Mouse (Mus musculus) erythroblast, embryonic 14.5 days (primary cell): Measurements from ENCODE around the gene Ovca2. TPM values are rescaled to one million over a fixed set of nuclear protein-coding genes. Genes with fewer than 3 reads are reported as not detected.

Experiments used
- H3K27me3 ChIP-seq: 2 replicates; pipeline ENCODE4 v1.6.1; 2012; ENCODE audit warnings: inconsistent platforms; ENCODE audit not compliant: control insufficient read depth
- H3K36me3 ChIP-seq: 2 replicates; pipeline ENCODE4 v1.6.1; 2012; ENCODE audit warnings: mild to moderate bottlenecking, inconsistent platforms; ENCODE audit not compliant: control insufficient read depth
- H3K4me1 ChIP-seq: 2 replicates; pipeline ENCODE4 v1.6.1; 2012; ENCODE audit warnings: inconsistent platforms; ENCODE audit not compliant: control insufficient read depth
- H3K4me3 ChIP-seq: replicated peaks from 2 replicates; pipeline ENCODE3; 2012; ENCODE audit warnings: moderate library complexity, mild to moderate bottlenecking, inconsistent platforms
- H3K9me3 ChIP-seq: 2 replicates; pipeline ENCODE4 v1.6.1; 2012; ENCODE audit warnings: low read length, inconsistent platforms, mixed read lengths; ENCODE audit not compliant: control insufficient read depth
- GATA1 ChIP-seq: IDR thresholded peaks from 2 replicates; pipeline ENCODE4 v1.6.1; 2012; ENCODE audit warnings: low read length, inconsistent platforms, mixed read lengths
- TAL1 ChIP-seq: IDR thresholded peaks from 3 replicates; pipeline ENCODE4 v1.6.1; 2012; ENCODE audit warnings: low read length, inconsistent platforms, mixed read lengths
- polyA plus RNA-seq: library from polyadenylated mRNA; stranded (reverse); fragments of >175 nt; gene quantifications from 2 replicates; pipeline ENCODE4 v1.2.3, GENCODE M21; 2012

Gene Ovca2
- polyA plus RNA-seq, 1 experiment: 0.13 TPM

DNA sequence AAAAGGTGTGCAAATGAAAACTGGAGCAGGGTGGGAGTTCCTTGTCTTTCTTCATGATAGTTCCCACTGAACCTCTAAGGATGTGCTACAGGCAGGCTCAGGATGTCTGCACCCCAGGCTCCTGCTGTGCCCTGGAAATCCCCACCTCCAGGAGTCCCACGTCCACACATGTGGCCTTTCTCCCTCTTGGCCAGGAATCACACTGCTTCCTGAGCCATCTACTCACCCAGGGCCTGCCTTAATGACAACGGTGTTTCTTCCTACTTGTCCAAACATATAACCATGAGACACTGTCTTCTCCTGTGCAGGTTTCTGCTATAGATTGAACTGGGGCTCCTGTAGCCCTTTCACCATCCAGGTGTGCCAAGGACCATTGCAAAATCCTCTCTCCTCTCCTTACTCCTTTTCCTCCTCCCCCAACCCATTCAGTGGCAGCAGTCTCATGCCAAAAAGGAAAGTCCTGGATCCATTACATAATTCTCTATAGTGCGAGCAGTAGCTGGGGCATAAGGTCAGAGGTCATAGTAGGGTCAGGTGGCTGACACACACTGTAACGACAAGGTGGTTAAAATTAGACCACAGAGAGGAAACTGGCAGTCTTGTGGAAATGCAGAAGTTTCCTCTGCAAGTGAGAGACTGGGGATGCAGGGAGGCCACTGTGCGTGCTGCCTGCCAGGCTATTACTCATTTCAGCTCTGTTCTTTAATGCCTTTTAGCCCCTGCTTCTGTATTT is 41.8 kb downstream of the Ovca2 start:
- Histone ChIP-seq H3K27me3 (no peaks in the 10 kb centered on the region), H3K4me1 (peaks cover 5% of the 10 kb centered on the region), H3K36me3 (peaks cover 2% of the 10 kb centered on the region), H3K4me3 (no peak overlapping the region), H3K9me3 (no peaks in the 10 kb centered on the region)
- TF ChIP-seq GATA1 (no peak), TAL1 (no peak)

- H3K4me1 ChIP-seq: peaks cover 3% of the 10 kb centered on the region
- no peaks in the 10 kb centered on the region for H3K9me3 ChIP-seq
- TF ChIP-seq GATA1 (no peak), TAL1 (no peak)
- no peaks in the 10 kb centered on the region for H3K27me3 ChIP-seq
- no peak overlapping the region for H3K4me3 ChIP-seq
- peaks cover 2% of the 10 kb centered on the region; the same call in 1 of the 2 replicates for H3K36me3 ChIP-seq
These were observed 43.3 kb downstream of the Ovca2 start for GRCm38 (mm10) chr11:75135358-75135757.

GRCm38 (mm10) chr11:75134485-75135068 is 44.1 kb downstream of the Ovca2 start:
- H3K9me3 ChIP-seq: no peaks in the 10 kb centered on the region
- H3K4me1 ChIP-seq: no peaks in the 10 kb centered on the region
- no peaks in the 10 kb centered on the region for H3K27me3 ChIP-seq
- TF ChIP-seq TAL1: no peak
- TF ChIP-seq GATA1: no peak
- no peak overlapping the region for H3K4me3 ChIP-seq
- H3K36me3 ChIP-seq: 0 out of 2 replicates have a peak, but pooled peaks cover under 1% of the 10 kb centered on the region

GRCm38 (mm10) chr11:75133951-75134350 is 44.7 kb downstream of the Ovca2 start:
- no peak overlapping the region for H3K4me3 ChIP-seq
- no peaks in the 10 kb centered on the region for H3K27me3 ChIP-seq
- TF ChIP-seq TAL1 (no peak), GATA1 (no peak)
- no peaks in the 10 kb centered on the region for H3K9me3 ChIP-seq
- H3K36me3 ChIP-seq: no peaks in the 10 kb centered on the region
- no peaks in the 10 kb centered on the region for H3K4me1 ChIP-seq

DNA sequence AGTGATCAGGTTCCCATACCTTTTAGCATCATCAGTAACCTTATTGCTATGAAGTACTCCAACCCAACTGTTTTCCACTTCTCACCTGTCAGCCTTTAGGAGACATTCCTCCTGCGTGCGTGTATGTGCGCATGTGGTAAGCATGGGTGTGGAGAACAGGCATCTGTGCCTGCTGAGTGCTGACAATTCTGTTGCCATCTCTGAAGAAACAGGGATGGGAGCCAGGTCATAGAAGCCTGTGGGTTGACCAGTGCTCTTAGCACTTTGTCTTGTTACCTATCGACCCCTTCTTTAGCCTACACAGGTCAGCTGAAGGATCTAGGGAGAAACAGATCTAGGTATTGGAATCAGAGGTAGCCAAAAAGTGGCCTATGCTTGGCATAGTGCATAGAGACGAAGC is 45.2 kb downstream of the Ovca2 start:
- Histone ChIP-seq H3K9me3 (no peaks in the 10 kb centered on the region), H3K4me1 (no peaks in the 10 kb centered on the region), H3K36me3 (no peaks in the 10 kb centered on the region), H3K27me3 (no peaks in the 10 kb centered on the region), H3K4me3 (no peak overlapping the region)
- TF ChIP-seq GATA1: no peak
- no peak for TF ChIP-seq TAL1

DNA sequence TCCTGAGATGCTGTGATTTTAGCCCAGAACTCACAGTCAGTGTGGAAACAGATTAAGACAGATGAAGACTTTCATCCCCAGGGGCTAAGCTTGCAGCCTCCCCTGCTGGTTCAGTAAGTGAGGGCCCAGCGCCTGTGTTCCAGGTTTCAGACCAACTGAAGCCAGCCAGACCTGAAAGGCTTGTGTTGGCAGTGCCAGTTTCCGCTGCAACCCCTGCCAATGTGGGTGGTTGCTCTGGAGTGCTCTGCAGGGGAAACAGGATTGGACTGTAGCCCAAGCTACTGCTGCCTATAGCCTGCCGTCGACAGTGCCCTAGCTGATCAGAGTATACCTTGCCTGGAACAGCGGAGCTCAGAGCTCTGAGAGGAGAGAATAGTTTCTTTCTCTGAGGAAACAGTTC is 46.4 kb downstream of the Ovca2 start:
- no peaks in the 10 kb centered on the region for H3K27me3 ChIP-seq
- TF ChIP-seq GATA1: no peak
- TF ChIP-seq TAL1: no peak
- H3K4me3 ChIP-seq: no peak overlapping the region
- no peaks in the 10 kb centered on the region; the same call in 1 of the 2 replicates for H3K36me3 ChIP-seq
- H3K4me1 ChIP-seq: no peaks in the 10 kb centered on the region
- H3K9me3 ChIP-seq: no peaks in the 10 kb centered on the region

- TF ChIP-seq TAL1 (no peak), GATA1 (no peak)
- Histone ChIP-seq H3K36me3 (no peaks in the 10 kb centered on the region; the same call in 1 of the 2 replicates), H3K9me3 (no peaks in the 10 kb centered on the region), H3K4me3 (no peak overlapping the region), H3K27me3 (no peaks in the 10 kb centered on the region), H3K4me1 (no peaks in the 10 kb centered on the region)
These were observed 47.3 kb downstream of the Ovca2 start for GRCm38 (mm10) chr11:75131300-75131699.

DNA sequence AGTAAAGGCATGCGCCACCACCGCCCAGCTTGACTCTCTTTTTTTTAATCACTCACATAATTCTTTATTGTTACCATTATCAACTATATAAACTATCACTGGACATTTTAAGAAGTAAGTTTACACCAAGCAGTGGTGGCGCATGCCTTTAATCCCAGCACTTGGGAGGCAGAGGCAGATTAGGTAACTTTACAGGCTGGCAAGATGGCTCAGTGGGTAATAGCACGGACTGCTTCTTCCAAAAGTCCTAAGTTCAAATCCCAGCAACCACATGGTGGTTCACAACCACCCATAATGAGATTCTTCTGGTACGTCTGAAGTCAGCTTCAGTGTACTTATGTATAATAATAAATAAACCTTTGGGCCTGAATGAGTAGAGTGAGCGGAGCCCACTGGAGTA is 49.2 kb downstream of the Ovca2 start:
- Histone ChIP-seq H3K4me3 (no peak overlapping the region), H3K27me3 (no peaks in the 10 kb centered on the region), H3K36me3 (no peaks in the 10 kb centered on the region; the same call in 1 of the 2 replicates), H3K9me3 (no peaks in the 10 kb centered on the region), H3K4me1 (no peaks in the 10 kb centered on the region)
- TF ChIP-seq GATA1: no peak
- no peak for TF ChIP-seq TAL1

GRCm38 (mm10) chr11:75126384-75126783 is 52.3 kb downstream of the Ovca2 start:
- TF ChIP-seq GATA1 (no peak), TAL1 (no peak)
- no peak overlapping the region for H3K4me3 ChIP-seq
- H3K27me3 ChIP-seq: no peaks in the 10 kb centered on the region
- no peaks in the 10 kb centered on the region; the same call in 1 of the 2 replicates for H3K36me3 ChIP-seq
- H3K4me1 ChIP-seq: no peaks in the 10 kb centered on the region
- no peaks in the 10 kb centered on the region for H3K9me3 ChIP-seq

Other genes starting within 250 kb of the Ovca2 start
- 0.02 and 0.06 TPM in 2 replicates for gene Hic1, start 9.3 kb downstream of the Ovca2 start, polyA plus RNA-seq
- gene Dph1, start 12.4 kb upstream of the Ovca2 start, polyA plus RNA-seq: 1.1 and 1.4 TPM in 2 replicates
- gene Rtn4rl1, start 14.9 kb upstream of the Ovca2 start, polyA plus RNA-seq: 0.01 TPM in 1 of 2 replicates, not detected in the other
- 7.1 and 7.4 TPM in 2 replicates for gene Rpa1, start 169.5 kb upstream of the Ovca2 start, polyA plus RNA-seq
- 0.19 and 0.22 TPM in 2 replicates for gene Smyd4, start 169.6 kb upstream of the Ovca2 start, polyA plus RNA-seq
- 0.18 and 0.25 TPM in 2 replicates for gene Serpinf1, start 243.9 kb upstream of the Ovca2 start, polyA plus RNA-seq